Mouse (Mus musculus) lung, postnatal 0 days (tissue): ENCODE data around the gene Cpm.

ENCODE experiments used
- CTCF ChIP-seq: IDR thresholded peaks from 2 replicates; pipeline ENCODE4 v1.5.1; 2016; ENCODE audit warnings: antibody characterized with exemption, mild to moderate bottlenecking
- EP300 ChIP-seq: IDR thresholded peaks from 2 replicates; pipeline ENCODE4 v1.6.1; 2016; ENCODE audit warnings: antibody characterized with exemption, mild to moderate bottlenecking, control low read depth

GRCm38 (mm10) chr10:117700450-117700849, 71.2 kb downstream of the Cpm start:
- TF ChIP-seq CTCF (no peak), EP300 (no peak)
